Mouse (Mus musculus) kidney, embryonic 14.5 days (tissue): ENCODE measurements around the gene Kcnab1. TPM values are rescaled to one million over a fixed set of nuclear protein-coding genes. Genes with fewer than 3 reads are reported as not detected.
"Not testable (repeated sequence)": the region's sequence is repeated elsewhere in the genome, so short reads cannot be mapped to it uniquely, and the experiment has no call there.

Source experiments
- ATAC-seq: fragments of 200-750 bp; cut with Nextera tagmentation; 2 replicates; pipeline ENCODE4 v1.8.0; 2017; ENCODE audit warnings: moderate number of reproducible peaks, mild to moderate bottlenecking, moderate TSS enrichment, moderate library complexity; ENCODE audit not compliant: low FRiP score, low TSS enrichment
- H3K27ac ChIP-seq: fragments of 300-500 bp; sonication (generic); 2 replicates; pipeline ENCODE4 v1.5.1; 2014; ENCODE audit warnings: low read depth, mild to moderate bottlenecking, low read length, moderate library complexity, mixed read lengths
- H3K27me3 ChIP-seq: fragments of 300-500 bp; sonication (generic); 2 replicates; pipeline ENCODE4 v1.6.1; 2014; ENCODE audit warnings: mild to moderate bottlenecking, low read length; ENCODE audit not compliant: control insufficient read depth, insufficient read depth
- H3K36me3 ChIP-seq: fragments of 300-500 bp; sonication (generic); 2 replicates; pipeline ENCODE4 v1.6.1; 2014; ENCODE audit warnings: low read length, mixed read lengths; ENCODE audit not compliant: control insufficient read depth, insufficient read depth
- H3K4me1 ChIP-seq: fragments of 300-500 bp; sonication (generic); 2 replicates; pipeline ENCODE4 v1.6.1; 2014; ENCODE audit warnings: low read length, mixed read lengths; ENCODE audit not compliant: control insufficient read depth, insufficient read depth
- H3K4me2 ChIP-seq: fragments of 300-500 bp; sonication (generic); replicated peaks from 2 replicates; pipeline ENCODE4 v1.6.1; 2014; ENCODE audit warnings: low read depth, mild to moderate bottlenecking, low read length
- H3K4me3 ChIP-seq: fragments of 300-500 bp; sonication (generic); 2 replicates; pipeline ENCODE4 v1.5.1; 2014; ENCODE audit warnings: mild to moderate bottlenecking, low read length
- H3K9ac ChIP-seq: fragments of 300-500 bp; sonication (generic); 2 replicates; pipeline ENCODE4 v1.6.1; 2014; ENCODE audit warnings: low read depth, mild to moderate bottlenecking, low read length, moderate library complexity
- H3K9me3 ChIP-seq: fragments of 300-500 bp; sonication (generic); 2 replicates; pipeline ENCODE4 v1.6.1; 2016; ENCODE audit warnings: low read length; ENCODE audit not compliant: control insufficient read depth
- WGBS: fragments of 180-500 bp; shearing (Covaris S2); extraction: QIAGEN DNeasy Blood & Tissue Kit; methylation state at CpG from one replicate; pipeline ENCODE4 v1.1.7; 2014; 5-methylcytosine and 5-hydroxymethylcytosine counted together
- polyA plus RNA-seq: library from polyadenylated mRNA; unstranded; fragments of >200 nt; fragmentation: Nextera tagmentation; extraction: Ambion mirVana; gene quantifications from 2 replicates; pipeline ENCODE4 v1.2.1, GENCODE M21; 2014

Gene Kcnab1
- polyA plus RNA-seq, 1 experiment from 2014 or later, result 3.5 TPM

- Histone ChIP-seq H3K4me2 (no peak overlapping the region), H3K27me3 (no peaks in the 10 kb centered on the region), H3K4me3 (no peak overlapping the region), H3K9me3 (no peaks in the 10 kb centered on the region), H3K9ac (no peak overlapping the region), H3K4me1 (no peaks in the 10 kb centered on the region), H3K36me3 (peaks cover 94% of the 10 kb centered on the region), H3K27ac (no peak overlapping the region)
- ATAC-seq, result no peak
These were observed 276.6 kb downstream of the Kcnab1 start for GRCm38 (mm10) chr3:65385771-65386170.

- ATAC-seq, result no peak
- H3K9me3 ChIP-seq, result no peaks in the 10 kb centered on the region
- peak overlapping the region; percentile 90 for H3K9ac ChIP-seq
- no peaks in the 10 kb centered on the region for H3K4me1 ChIP-seq
- peak overlapping the region; percentile 94 for H3K27ac ChIP-seq
- H3K4me2 ChIP-seq, result peak overlapping the region; percentile 81
- peak overlapping the region; percentile 90 for H3K4me3 ChIP-seq
- H3K36me3 ChIP-seq, result peaks cover 42% of the 10 kb centered on the region
- WGBS, result 23% methylated on average over 6 of the region's 6 CpGs
- no peaks in the 10 kb centered on the region for H3K27me3 ChIP-seq
These were observed 282.1 kb downstream of the Kcnab1 start for GRCm38 (mm10) chr3:65391222-65391783.

GRCm38 (mm10) chr3:65391784-65392420 lies 282.7 kb downstream of the Kcnab1 start:
- under 1% methylated on average over 37 of the region's 37 CpGs for WGBS
- H3K4me3 ChIP-seq, result peak overlapping the region; percentile 90

GRCm38 (mm10) chr3:65392421-65392817 lies 283.2 kb downstream of the Kcnab1 start, which contains the start of gene Ssr3:
Ssr3 (minus strand) TSS chr3:65392623.
- Histone ChIP-seq H3K27me3 (no peaks in the 10 kb centered on the region), H3K4me1 (no peaks in the 10 kb centered on the region), H3K27ac (peak within 1 kb of the TSS; percentile 94), H3K4me2 (peak within 1 kb of the TSS; percentile 81), H3K36me3 (peaks cover 31% of the 10 kb centered on the region), H3K4me3 (peak within 1 kb of the TSS; percentile 90), H3K9me3 (no peaks in the 10 kb centered on the region), H3K9ac (peak within 1 kb of the TSS; percentile 90)
- peak; percentile 99 for ATAC-seq
- WGBS, result 1% methylated on average over 36 of the region's 36 CpGs

More at GRCm38 (mm10) chr3:65391784-65392420, 282.7 kb downstream of the Kcnab1 start:
- Histone ChIP-seq H3K27ac (peak overlapping the region; percentile 94), H3K9ac (peak overlapping the region; percentile 90), H3K4me2 (peak overlapping the region; percentile 81), H3K9me3 (no peaks in the 10 kb centered on the region), H3K4me1 (no peaks in the 10 kb centered on the region), H3K36me3 (peaks cover 36% of the 10 kb centered on the region), H3K27me3 (no peaks in the 10 kb centered on the region)
- ATAC-seq, result peak; percentile 36

- H3K4me1 ChIP-seq, H3K36me3 ChIP-seq, ATAC-seq, H3K4me3 ChIP-seq, H3K27me3 ChIP-seq, H3K4me2 ChIP-seq, H3K9me3 ChIP-seq, H3K27ac ChIP-seq, H3K9ac ChIP-seq: not testable (repeated sequence)
- whole genome bisulfite sequencing, result 86% methylated on average over 1 of the region's 1 CpGs
These were observed 285.9 kb downstream of the Kcnab1 start for GRCm38 (mm10) chr3:65395111-65395510.

GRCm38 (mm10) chr3:65396835-65397504 lies 287.8 kb downstream of the Kcnab1 start:
- Histone ChIP-seq H3K4me3 (no peak overlapping the region), H3K27ac (no peak overlapping the region), H3K4me1 (no peaks in the 10 kb centered on the region), H3K9me3 (no peaks in the 10 kb centered on the region), H3K4me2 (no peak overlapping the region), H3K36me3 (no peaks in the 10 kb centered on the region), H3K9ac (no peak overlapping the region), H3K27me3 (no peaks in the 10 kb centered on the region)
- ATAC-seq, result no peak
- WGBS, result 83% methylated on average over 4 of the region's 4 CpGs

- H3K4me3 ChIP-seq, result no peak overlapping the region
- H3K4me1 ChIP-seq, result no peaks in the 10 kb centered on the region
- WGBS, result 95% methylated on average over 3 of the region's 3 CpGs
- H3K9me3 ChIP-seq, result no peaks in the 10 kb centered on the region
- no peak overlapping the region for H3K9ac ChIP-seq
- H3K4me2 ChIP-seq, result no peak overlapping the region
- H3K27me3 ChIP-seq, result no peaks in the 10 kb centered on the region
- no peak for ATAC-seq
- H3K27ac ChIP-seq, result no peak overlapping the region
- H3K36me3 ChIP-seq, result no peaks in the 10 kb centered on the region
These were observed 288.4 kb downstream of the Kcnab1 start for GRCm38 (mm10) chr3:65397566-65397965.

GRCm38 (mm10) chr3:65405781-65406180 lies 296.6 kb downstream of the Kcnab1 start:
- H3K4me2 ChIP-seq, result no peak overlapping the region
- WGBS, result 79% methylated on average over 4 of the region's 4 CpGs
- H3K27ac ChIP-seq, result no peak overlapping the region
- no peak overlapping the region for H3K9ac ChIP-seq
- no peak for ATAC-seq
- H3K4me3 ChIP-seq, result no peak overlapping the region
- no peaks in the 10 kb centered on the region for H3K27me3 ChIP-seq
- no peaks in the 10 kb centered on the region for H3K9me3 ChIP-seq
- H3K4me1 ChIP-seq, result no peaks in the 10 kb centered on the region
- no peaks in the 10 kb centered on the region for H3K36me3 ChIP-seq

- Histone ChIP-seq H3K9ac (no peak overlapping the region), H3K4me2 (no peak overlapping the region), H3K36me3 (no peaks in the 10 kb centered on the region), H3K27me3 (no peaks in the 10 kb centered on the region), H3K4me3 (no peak overlapping the region), H3K4me1 (no peaks in the 10 kb centered on the region), H3K27ac (no peak overlapping the region), H3K9me3 (no peaks in the 10 kb centered on the region)
- ATAC-seq, result no peak
These were observed 298.7 kb downstream of the Kcnab1 start for GRCm38 (mm10) chr3:65407891-65408290.
